8 mouse cellular contexts compared by ENCODE assay signal in the genomic region with DNA sequence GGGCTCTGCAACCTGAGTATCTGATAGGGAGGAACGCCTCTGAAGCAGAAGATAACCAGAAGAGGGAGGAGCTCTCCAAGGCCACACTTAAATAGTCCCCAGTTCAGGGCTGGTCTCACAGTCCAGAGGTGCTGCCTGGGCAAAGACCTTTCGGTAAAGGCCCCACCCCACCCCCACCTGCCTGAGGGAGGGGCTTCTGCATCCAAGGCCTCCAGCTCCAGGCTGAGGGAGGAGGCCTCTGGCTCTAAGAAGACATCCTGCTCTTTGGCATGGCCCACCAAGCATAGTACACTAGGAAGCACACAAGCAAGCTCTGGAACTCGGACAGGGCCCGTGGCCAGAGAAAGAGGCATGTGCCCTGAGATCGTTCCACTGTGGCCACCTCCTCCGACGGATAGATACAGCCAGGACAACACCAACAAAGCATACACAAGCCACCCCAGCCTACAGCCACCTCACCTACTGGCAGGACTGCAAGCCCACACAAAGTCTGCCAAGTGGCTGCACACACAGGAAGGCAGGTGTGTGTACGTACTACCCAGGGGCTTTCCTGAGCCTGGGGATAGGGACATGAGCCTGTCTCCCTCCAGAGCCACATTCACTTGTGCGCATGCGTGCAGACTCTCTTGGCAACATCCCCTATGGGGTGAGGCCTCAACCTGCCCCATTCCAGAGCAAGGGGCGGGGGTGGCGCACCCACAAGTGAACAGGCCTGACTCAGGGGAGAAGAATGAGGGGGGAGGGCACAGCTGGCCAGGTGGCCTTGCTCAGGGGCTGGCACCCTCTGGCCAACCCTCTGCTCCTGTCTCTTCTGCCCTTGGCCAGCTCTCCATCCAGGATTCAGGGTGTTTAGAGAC. TPM values are rescaled to one million over a fixed set of nuclear protein-coding genes. Genes with fewer than 3 reads are reported as not detected.
A peak's percentile ranks its signal among the peaks of the same experiment; 100 is the strongest.
DNase-seq lines count a peak whose midpoint lies in the region; ATAC-seq and TF ChIP-seq lines count a peak whose summit lies in the region.

No protein-coding gene starts in this region.

- no peak for ATAC-seq in embryonic facial prominence, embryonic 12.5 days (ENCODE audit: insufficient number of reproducible peaks, insufficient read depth, low FRiP score, low TSS enrichment)
- peak; percentile 79 for ATAC-seq in stomach, embryonic 16.5 days (ENCODE audit: insufficient read depth, low FRiP score)

- H3K27ac ChIP-seq in embryonic facial prominence, embryonic 12.5 days, result peak overlapping the region; percentile 17; the same call in 1 of the 2 replicates
- H3K27ac ChIP-seq in stomach, embryonic 16.5 days (ENCODE audit: low read length), result peak overlapping the region; percentile 98
- H3K27ac ChIP-seq in heart, embryonic 10.5 days, result no peak overlapping the region
- H3K27ac ChIP-seq in thymus, adult 2 months (ENCODE audit: control insufficient read depth, insufficient read depth, low read length), result no peak overlapping the region

- H3K4me1 ChIP-seq in embryonic facial prominence, embryonic 12.5 days, result peaks cover 23% of the 10 kb centered on the region
- H3K4me1 ChIP-seq in stomach, embryonic 16.5 days (ENCODE audit: control insufficient read depth, insufficient read depth, low read length), result peaks cover 60% of the 10 kb centered on the region
- peaks cover 60% of the 10 kb centered on the region for H3K4me1 ChIP-seq in heart, embryonic 10.5 days
- H3K4me1 ChIP-seq in thymus, adult 2 months (replicated peaks; ENCODE audit: control insufficient read depth, insufficient read depth, low read length), result 0 out of 2 replicates have a peak, but pooled peaks cover 2% of the 10 kb centered on the region

- H3K9ac ChIP-seq in embryonic facial prominence, embryonic 12.5 days, result no peak overlapping the region
- H3K9ac ChIP-seq in stomach, embryonic 16.5 days (ENCODE audit: low read length), result peak overlapping the region; percentile 66

- no peak for TF ChIP-seq POLR2A in thymus, adult 2 months (IDR thresholded peaks at IDR 0.05; ENCODE audit: control insufficient read depth, extremely low read depth, insufficient read depth, low read length, poor library complexity)

- WGBS in embryonic facial prominence, embryonic 12.5 days, result 62% methylated on average over 12 of the region's 12 CpGs
- WGBS in stomach, embryonic 16.5 days, result 53% methylated on average over 12 of the region's 12 CpGs
- 56% methylated on average over 12 of the region's 12 CpGs for WGBS in heart, embryonic 10.5 days
- 91% methylated on average over 12 of the region's 12 CpGs for WGBS in thymus, adult 2 months

- H3K36me3 ChIP-seq in embryonic facial prominence, embryonic 12.5 days, result no peaks in the 10 kb centered on the region
- no peaks in the 10 kb centered on the region for H3K36me3 ChIP-seq in stomach, embryonic 16.5 days (ENCODE audit: control insufficient read depth, insufficient read depth, low read length)
- H3K36me3 ChIP-seq in heart, embryonic 10.5 days, result no peaks in the 10 kb centered on the region
- no peaks in the 10 kb centered on the region for H3K36me3 ChIP-seq in thymus, adult 2 months (ENCODE audit: control insufficient read depth, insufficient read depth, low read length)

- H3K4me2 ChIP-seq in embryonic facial prominence, embryonic 12.5 days (replicated peaks), result no peak overlapping the region
- H3K4me2 ChIP-seq in stomach, embryonic 16.5 days (ENCODE audit: low read depth, low read length), result peak overlapping the region; percentile 49

- TF ChIP-seq CTCF in thymus, adult 2 months (IDR thresholded peaks at IDR 0.05; ENCODE audit: borderline replicate concordance, control insufficient read depth, extremely low read depth, insufficient read depth, low read length, poor library complexity), result no peak

- no peak overlapping the region for H3K4me3 ChIP-seq in embryonic facial prominence, embryonic 12.5 days
- H3K4me3 ChIP-seq in stomach, embryonic 16.5 days (replicated peaks; ENCODE audit: low read length), result peak overlapping the region; percentile 15; the same call in 1 of the 2 replicates
- no peak overlapping the region for H3K4me3 ChIP-seq in heart, embryonic 10.5 days
- no peak overlapping the region for H3K4me3 ChIP-seq in thymus, adult 2 months (ENCODE audit: control insufficient read depth, insufficient read depth, low read length)

- H3K9me3 ChIP-seq in embryonic facial prominence, embryonic 12.5 days, result no peaks in the 10 kb centered on the region
- H3K9me3 ChIP-seq in stomach, embryonic 16.5 days (replicated peaks; ENCODE audit: control insufficient read depth, low read length), result no peaks in the 10 kb centered on the region
- H3K9me3 ChIP-seq in heart, embryonic 10.5 days, result no peaks in the 10 kb centered on the region

- DNase-seq in cerebellum, postnatal 10 days, result peak; percentile 48 to 51
- no peak for DNase-seq in cerebellum, adult 18-20 months
- peak; percentile 49 for DNase-seq in liver
- no peak for DNase-seq in heart, embryonic 10.5 days (ENCODE audit: low spot score)
- no peak for DNase-seq in spleen, postnatal 36 days (ENCODE audit: low spot score in 2 of 2)
- DNase-seq in thymus, adult 2 months, result no peak

- no peaks in the 10 kb centered on the region for H3K27me3 ChIP-seq in embryonic facial prominence, embryonic 12.5 days
- peaks cover 4% of the 10 kb centered on the region; the same call in 1 of the 2 replicates for H3K27me3 ChIP-seq in stomach, embryonic 16.5 days (ENCODE audit: control insufficient read depth, insufficient read depth, low read length)
- H3K27me3 ChIP-seq in heart, embryonic 10.5 days (ENCODE audit: insufficient read depth, poor library complexity, severe bottlenecking), result peaks cover 84% of the 10 kb centered on the region
- no peaks in the 10 kb centered on the region for H3K27me3 ChIP-seq in thymus, adult 2 months (ENCODE audit: control insufficient read depth, insufficient read depth, low read length)

RNA-seq across cellular contexts. Expression of gene C77080, which starts 29.4 kb away (rescaled TPM):
- polyA plus RNA-seq in embryonic facial prominence, embryonic 12.5 days (2016; fragmentation: Nextera tagmentation; extraction: Ambion mirVana), result 5.2 and 5.6 TPM in 2 replicates
- polyA plus RNA-seq in stomach, embryonic 16.5 days (2015; fragmentation: Nextera tagmentation; extraction: Ambion mirVana), result 8.2 and 8.5 TPM in 2 replicates
- 1.1 and 2.7 TPM in 2 replicates for polyA plus RNA-seq in heart, embryonic 10.5 days (2016; fragmentation: Nextera tagmentation; extraction: Ambion mirVana)
- polyA plus RNA-seq in thymus, adult 2 months (2012; rRNA removed), result 18.7 and 19.5 TPM in 2 replicates

RNA-seq across cellular contexts. Expression of gene Yars, which starts 42.3 kb away (rescaled TPM):
- 90.2 and 91.4 TPM in 2 replicates for polyA plus RNA-seq in embryonic facial prominence, embryonic 12.5 days (2016; fragmentation: Nextera tagmentation; extraction: Ambion mirVana)
- 72.9 and 80.0 TPM in 2 replicates for polyA plus RNA-seq in stomach, embryonic 16.5 days (2015; fragmentation: Nextera tagmentation; extraction: Ambion mirVana)
- polyA plus RNA-seq in heart, embryonic 10.5 days (2016; fragmentation: Nextera tagmentation; extraction: Ambion mirVana), result 75.8 and 84.8 TPM in 2 replicates
- 17.6 and 19.6 TPM in 2 replicates for polyA plus RNA-seq in thymus, adult 2 months (2012; rRNA removed)

RNA-seq across cellular contexts. Expression of gene S100pbp, which starts 42.3 kb away (rescaled TPM):
- 27.9 and 28.7 TPM in 2 replicates for polyA plus RNA-seq in embryonic facial prominence, embryonic 12.5 days (2016; fragmentation: Nextera tagmentation; extraction: Ambion mirVana)
- 13.0 and 13.1 TPM in 2 replicates for polyA plus RNA-seq in stomach, embryonic 16.5 days (2015; fragmentation: Nextera tagmentation; extraction: Ambion mirVana)
- 19.9 and 20.1 TPM in 2 replicates for polyA plus RNA-seq in heart, embryonic 10.5 days (2016; fragmentation: Nextera tagmentation; extraction: Ambion mirVana)
- 45.3 and 58.7 TPM in 2 replicates for polyA plus RNA-seq in thymus, adult 2 months (2012; rRNA removed)

RNA-seq across cellular contexts. Expression of gene Sync, which starts 55.6 kb away (rescaled TPM):
- polyA plus RNA-seq in embryonic facial prominence, embryonic 12.5 days (2016; fragmentation: Nextera tagmentation; extraction: Ambion mirVana), result 1.1 and 1.2 TPM in 2 replicates
- 3.0 and 3.9 TPM in 2 replicates for polyA plus RNA-seq in stomach, embryonic 16.5 days (2015; fragmentation: Nextera tagmentation; extraction: Ambion mirVana)
- polyA plus RNA-seq in heart, embryonic 10.5 days (2016; fragmentation: Nextera tagmentation; extraction: Ambion mirVana), result 0.42 and 1.2 TPM in 2 replicates
- polyA plus RNA-seq in thymus, adult 2 months (2012; rRNA removed), result 0.50 and 0.88 TPM in 2 replicates

Comparison
In these comparisons a context has a peak if more than half of its experiments do, and no peak if none do; other contexts are left out.
1. DNase-seq: peak in cerebellum, postnatal 10 days (2 of 2) and liver (single experiment); none in cerebellum, adult 18-20 months (0 of 2), heart, embryonic 10.5 days (single experiment), spleen, postnatal 36 days (0 of 2) and thymus, adult 2 months (single experiment).
2. H3K27ac ChIP-seq: peak in embryonic facial prominence, embryonic 12.5 days (single experiment) and stomach, embryonic 16.5 days (single experiment); none in heart, embryonic 10.5 days (single experiment) and thymus, adult 2 months (single experiment).